8 mouse cellular contexts compared by ENCODE assay signal in genomic region chr14:79394564-79394963, GRCm38 (mm10). TPM values are rescaled to one million over a fixed set of nuclear protein-coding genes. Genes with fewer than 3 reads are reported as not detected.
DNase-seq lines count a peak whose midpoint lies in the region; ATAC-seq and TF ChIP-seq lines count a peak whose summit lies in the region.

No protein-coding gene starts in this region.

- ATAC-seq in forebrain, postnatal 0 days, result no peak
- ATAC-seq in forebrain, embryonic 13.5 days, result no peak
- peak; percentile 56 for ATAC-seq in megakaryocyte, adult 5-6 weeks (ENCODE audit: poor library complexity, severe bottlenecking)

- no peaks in the 10 kb centered on the region for H3K9me3 ChIP-seq in forebrain, postnatal 0 days (ENCODE audit: low read length)
- H3K9me3 ChIP-seq in forebrain, embryonic 13.5 days (replicated peaks), result no peaks in the 10 kb centered on the region

- intact Hi-C loops in heart, postnatal 14 days (cut with DNase I), result loop anchor here (2.0 to 10.0 kb wide), 4 partner anchors 28 to 270 kb away; partner anchors contain the start of gene Cnmd

- H3K9ac ChIP-seq in forebrain, postnatal 0 days, result no peak overlapping the region
- H3K9ac ChIP-seq in forebrain, embryonic 13.5 days, result no peak overlapping the region

- DNase-seq in forebrain, postnatal 0 days, result peak; percentile 27
- peak; percentile 83 for DNase-seq in 416B (ENCODE audit: low read depth)
- peak; percentile 47 for DNase-seq in ZHBTc4 (ENCODE audit: low read depth, low spot score)
- peak; percentile 9 to 34 for DNase-seq in heart, postnatal 14 days
- peak; percentile 28 for DNase-seq in yolk sac, embryonic 10.5 days (ENCODE audit: low spot score)
- no peak for DNase-seq in layer of hippocampus, postnatal 10 days (ENCODE audit: low spot score in 2 of 2)

- H3K27ac ChIP-seq in forebrain, postnatal 0 days (ENCODE audit: low read depth, low read length), result no peak overlapping the region
- no peak overlapping the region for H3K27ac ChIP-seq in forebrain, embryonic 13.5 days

- H3K4me2 ChIP-seq in forebrain, postnatal 0 days (ENCODE audit: low read depth), result no peak overlapping the region
- no peak overlapping the region for H3K4me2 ChIP-seq in forebrain, embryonic 13.5 days

- H3K4me3 ChIP-seq in forebrain, postnatal 0 days (ENCODE audit: low read depth, low read length), result no peak overlapping the region
- H3K4me3 ChIP-seq in forebrain, embryonic 13.5 days, result no peak overlapping the region

- no peaks in the 10 kb centered on the region for H3K36me3 ChIP-seq in forebrain, postnatal 0 days (ENCODE audit: insufficient read depth)
- no peaks in the 10 kb centered on the region for H3K36me3 ChIP-seq in forebrain, embryonic 13.5 days (ENCODE audit: poor library complexity, severe bottlenecking)

- H3K4me1 ChIP-seq in forebrain, postnatal 0 days (ENCODE audit: insufficient read depth), result no peaks in the 10 kb centered on the region
- peaks cover 9% of the 10 kb centered on the region for H3K4me1 ChIP-seq in forebrain, embryonic 13.5 days

- peak; percentile 69 for TF ChIP-seq CTCF in forebrain, postnatal 0 days (IDR thresholded peaks at IDR 0.05; ENCODE audit: low read depth)

- H3K27me3 ChIP-seq in forebrain, postnatal 0 days (ENCODE audit: insufficient read depth, low read length), result no peaks in the 10 kb centered on the region
- no peaks in the 10 kb centered on the region for H3K27me3 ChIP-seq in forebrain, embryonic 13.5 days

RNA-seq across cellular contexts. Expression of gene Mtrf1, which starts 3.0 kb away (rescaled TPM):
- 6.9 and 7.4 TPM in 2 replicates for total RNA-seq in forebrain, postnatal 0 days (2014; rRNA removed)
- 10.5 and 10.8 TPM in 2 replicates for polyA plus RNA-seq in forebrain, postnatal 0 days (2015; fragmentation: Nextera tagmentation; extraction: Ambion mirVana)
- polyA plus RNA-seq in forebrain, embryonic 13.5 days (2015; fragmentation: Nextera tagmentation; extraction: Ambion mirVana), result 9.8 and 11.3 TPM in 2 replicates
- total RNA-seq in heart, postnatal 14 days (2021), result 1 to 10 TPM; 5.3 to 5.5 TPM
- 4.6 and 6.5 TPM in 2 replicates for total RNA-seq in megakaryocyte, adult 5-6 weeks (2015)
- 12.6 and 13.7 TPM in 2 replicates for total RNA-seq in megakaryocyte, adult 5-6 weeks (2017)
- 1 to 10 TPM; 4.4 to 6.3 TPM for total RNA-seq in layer of hippocampus, postnatal 10 days (2021)

RNA-seq across cellular contexts. Expression of gene Naa16, which starts 4.0 kb away (rescaled TPM):
- 5.7 and 10.9 TPM in 2 replicates for total RNA-seq in forebrain, postnatal 0 days (2014; rRNA removed)
- polyA plus RNA-seq in forebrain, postnatal 0 days (2015; fragmentation: Nextera tagmentation; extraction: Ambion mirVana), result 8.5 and 10.5 TPM in 2 replicates
- polyA plus RNA-seq in forebrain, embryonic 13.5 days (2015; fragmentation: Nextera tagmentation; extraction: Ambion mirVana), result 38.9 and 42.7 TPM in 2 replicates
- total RNA-seq in heart, postnatal 14 days (2021), result 10 to 100 TPM; 12.5 to 15.6 TPM
- 41.7 and 51.0 TPM in 2 replicates for total RNA-seq in megakaryocyte, adult 5-6 weeks (2015)
- total RNA-seq in megakaryocyte, adult 5-6 weeks (2017), result 30.3 and 44.1 TPM in 2 replicates
- total RNA-seq in layer of hippocampus, postnatal 10 days (2021), result 10 to 100 TPM; 10.6 to 14.5 TPM

RNA-seq across cellular contexts. Expression of gene Kbtbd7, which starts 31.7 kb away (rescaled TPM):
- total RNA-seq in forebrain, postnatal 0 days (2014; rRNA removed), result 34.2 and 40.7 TPM in 2 replicates
- polyA plus RNA-seq in forebrain, postnatal 0 days (2015; fragmentation: Nextera tagmentation; extraction: Ambion mirVana), result 10.7 and 13.7 TPM in 2 replicates
- 16.0 and 16.6 TPM in 2 replicates for polyA plus RNA-seq in forebrain, embryonic 13.5 days (2015; fragmentation: Nextera tagmentation; extraction: Ambion mirVana)
- total RNA-seq in heart, postnatal 14 days (2021), result 10 to 100 TPM in 1 of 2 experiments, 1 to 10 TPM in 1; 10.0 to 10.9 TPM
- 24.5 and 26.7 TPM in 2 replicates for total RNA-seq in megakaryocyte, adult 5-6 weeks (2015)
- total RNA-seq in megakaryocyte, adult 5-6 weeks (2017), result 20.5 and 23.0 TPM in 2 replicates
- 10 to 100 TPM; 35.5 to 39.9 TPM for total RNA-seq in layer of hippocampus, postnatal 10 days (2021)

RNA-seq across cellular contexts. Expression of gene Kbtbd6, which starts 57.1 kb away (rescaled TPM):
- 1.5 and 3.7 TPM in 2 replicates for total RNA-seq in forebrain, postnatal 0 days (2014; rRNA removed)
- polyA plus RNA-seq in forebrain, postnatal 0 days (2015; fragmentation: Nextera tagmentation; extraction: Ambion mirVana), result 1.0 and 1.2 TPM in 2 replicates
- 4.4 and 5.4 TPM in 2 replicates for polyA plus RNA-seq in forebrain, embryonic 13.5 days (2015; fragmentation: Nextera tagmentation; extraction: Ambion mirVana)
- under 1 TPM; 0.31 to 0.41 TPM for total RNA-seq in heart, postnatal 14 days (2021)
- total RNA-seq in megakaryocyte, adult 5-6 weeks (2015), result 6.6 and 8.3 TPM in 2 replicates
- total RNA-seq in megakaryocyte, adult 5-6 weeks (2017), result 7.4 and 8.0 TPM in 2 replicates
- 1 to 10 TPM; 1.5 to 1.6 TPM for total RNA-seq in layer of hippocampus, postnatal 10 days (2021)

Comparison
In these comparisons a context has a peak if more than half of its experiments do, and no peak if none do; other contexts are left out.
1. DNase-seq: peak in forebrain, postnatal 0 days (single experiment), 416B (single experiment), ZHBTc4 (single experiment), heart, postnatal 14 days (2 of 2) and yolk sac, embryonic 10.5 days (single experiment); none in layer of hippocampus, postnatal 10 days (0 of 2).